Mouse (Mus musculus) heart, embryonic 12.5 days (tissue): ENCODE measurements at regions not wholly inside any gene's neighbourhood (a gene's known extent, or its start where the extent isn't known, plus 50 kb on each side); places are given as distances from the start of the nearest gene placed in this dataset.

Experiments
- ATAC-seq: fragments of 200-750 bp; cut with Nextera tagmentation; 2 replicates; pipeline ENCODE4 v1.8.0; 2017; ENCODE audit warnings: moderate TSS enrichment, moderate library complexity; ENCODE audit not compliant: insufficient number of reproducible peaks, low FRiP score
- H3K27ac ChIP-seq: fragments of 300-500 bp; sonication (generic); 2 replicates; pipeline ENCODE4 v1.5.1; 2016; ENCODE audit warnings: mild to moderate bottlenecking, moderate library complexity; ENCODE audit not compliant: poor library complexity, severe bottlenecking
- H3K27me3 ChIP-seq: fragments of 300-500 bp; sonication (generic); replicated peaks from 2 replicates; pipeline ENCODE4 v1.6.1; 2016; ENCODE audit warnings: mild to moderate bottlenecking, moderate library complexity
- H3K36me3 ChIP-seq: fragments of 300-500 bp; sonication (generic); 2 replicates; pipeline ENCODE4 v1.6.1; 2016; ENCODE audit warnings: mild to moderate bottlenecking, moderate library complexity
- H3K4me1 ChIP-seq: fragments of 300-500 bp; sonication (generic); replicated peaks from 2 replicates; pipeline ENCODE4 v1.6.1; 2016; ENCODE audit warnings: mild to moderate bottlenecking
- H3K4me2 ChIP-seq: fragments of 300-500 bp; sonication (generic); 2 replicates; pipeline ENCODE4 v1.6.1; 2016; ENCODE audit warnings: mild to moderate bottlenecking, moderate library complexity
- H3K4me3 ChIP-seq: fragments of 300-500 bp; sonication (generic); 2 replicates; pipeline ENCODE4 v1.5.1; 2016; ENCODE audit warnings: mild to moderate bottlenecking
- H3K9ac ChIP-seq: fragments of 300-500 bp; sonication (generic); 2 replicates; pipeline ENCODE4 v1.6.1; 2016; ENCODE audit warnings: mild to moderate bottlenecking, moderate library complexity
- H3K9me3 ChIP-seq: fragments of 300-500 bp; sonication (generic); replicated peaks from 2 replicates; pipeline ENCODE4 v1.6.1; 2016; ENCODE audit warnings: mild to moderate bottlenecking, moderate library complexity
- WGBS: fragments of 180-500 bp; shearing (Covaris S2); methylation state at CpG from one replicate; pipeline ENCODE4 v1.1.7; 2016; 5-methylcytosine and 5-hydroxymethylcytosine counted together

DNA sequence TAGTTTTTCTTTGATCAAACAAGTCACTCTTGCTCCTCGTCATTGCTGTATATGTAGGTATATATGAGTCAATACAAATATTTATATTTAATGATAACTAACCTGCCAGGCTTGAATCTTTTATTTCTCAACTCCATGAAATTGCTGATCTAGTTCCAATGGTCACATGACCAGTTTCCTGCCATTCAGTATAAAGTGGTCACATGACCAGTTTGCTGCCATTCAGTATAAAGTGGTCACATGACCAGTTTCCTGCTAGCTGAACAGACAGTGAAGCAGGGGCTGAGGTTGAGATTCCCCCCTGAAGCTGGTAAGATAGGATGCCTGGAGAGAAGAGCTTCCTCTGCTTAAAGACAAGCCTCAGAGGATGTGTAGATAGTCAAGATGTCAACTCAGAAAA lies 117.9 kb downstream of the Zfp326 start:
- Histone ChIP-seq H3K9ac (no peak overlapping the region), H3K27me3 (no peaks in the 10 kb centered on the region), H3K27ac (no peak overlapping the region), H3K4me2 (no peak overlapping the region), H3K4me1 (no peaks in the 10 kb centered on the region), H3K9me3 (no peaks in the 10 kb centered on the region), H3K36me3 (no peaks in the 10 kb centered on the region), H3K4me3 (no peak overlapping the region)
- no peak for ATAC-seq
- WGBS: 91% methylated on average over 1 of the region's 1 CpGs

DNA sequence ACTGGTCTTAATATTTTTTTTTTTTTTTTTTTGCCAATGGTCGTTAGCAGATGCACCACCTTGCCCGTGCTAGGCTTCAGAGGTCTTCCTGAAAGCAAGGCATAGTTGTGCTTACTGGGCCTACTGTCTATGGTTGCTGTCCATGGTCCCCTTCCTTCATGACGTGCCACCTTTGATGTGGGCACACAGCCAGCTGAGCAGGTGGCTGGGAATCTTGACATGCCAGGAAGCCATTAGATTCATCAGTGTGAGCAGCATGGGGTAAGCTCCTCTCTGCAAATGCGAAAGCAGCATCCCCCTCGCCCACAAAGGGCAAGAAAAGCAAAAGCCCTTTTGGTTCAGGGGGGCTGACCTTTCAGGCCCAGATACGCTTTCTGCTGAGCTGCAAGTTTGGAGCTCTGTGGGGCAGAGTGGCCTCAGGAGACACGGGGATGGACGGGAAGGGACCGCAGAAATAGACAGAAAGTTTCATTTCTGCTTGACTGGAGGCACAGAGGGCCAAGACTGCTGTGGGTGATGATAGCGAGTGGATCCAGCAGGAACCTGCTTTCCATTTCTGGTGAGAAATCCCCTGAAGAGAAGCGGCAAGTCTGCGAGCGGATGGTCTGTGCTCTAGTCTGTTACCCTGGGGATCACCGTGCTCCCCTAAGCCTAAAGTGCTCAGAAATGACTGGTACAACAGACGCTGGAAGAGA lies 116.8 kb downstream of the Zfp326 start:
- Histone ChIP-seq H3K4me2 (no peak overlapping the region), H3K27ac (no peak overlapping the region), H3K36me3 (no peaks in the 10 kb centered on the region), H3K9me3 (no peaks in the 10 kb centered on the region), H3K4me3 (no peak overlapping the region), H3K4me1 (no peaks in the 10 kb centered on the region), H3K27me3 (no peaks in the 10 kb centered on the region), H3K9ac (no peak overlapping the region)
- ATAC-seq: no peak
- 69% methylated on average over 15 of the region's 15 CpGs for WGBS

- Histone ChIP-seq H3K36me3 (no peaks in the 10 kb centered on the region), H3K4me3 (no peak overlapping the region), H3K4me2 (no peak overlapping the region), H3K27ac (no peak overlapping the region), H3K9me3 (no peaks in the 10 kb centered on the region), H3K27me3 (no peaks in the 10 kb centered on the region), H3K9ac (no peak overlapping the region), H3K4me1 (no peaks in the 10 kb centered on the region)
- WGBS: 80% methylated on average over 12 of the region's 12 CpGs
- ATAC-seq: no peak
Measured at GRCm38 (mm10) chr5:105990777-105991176, 114.4 kb downstream of the Zfp326 start.

GRCm38 (mm10) chr5:105986401-105986800 lies 110.0 kb downstream of the Zfp326 start:
- Histone ChIP-seq H3K27me3 (no peaks in the 10 kb centered on the region), H3K27ac (no peak overlapping the region), H3K9me3 (no peaks in the 10 kb centered on the region), H3K36me3 (no peaks in the 10 kb centered on the region), H3K9ac (no peak overlapping the region), H3K4me3 (no peak overlapping the region), H3K4me2 (no peak overlapping the region), H3K4me1 (no peaks in the 10 kb centered on the region)
- WGBS: 32% methylated on average over 7 of the region's 7 CpGs
- no peak for ATAC-seq

DNA sequence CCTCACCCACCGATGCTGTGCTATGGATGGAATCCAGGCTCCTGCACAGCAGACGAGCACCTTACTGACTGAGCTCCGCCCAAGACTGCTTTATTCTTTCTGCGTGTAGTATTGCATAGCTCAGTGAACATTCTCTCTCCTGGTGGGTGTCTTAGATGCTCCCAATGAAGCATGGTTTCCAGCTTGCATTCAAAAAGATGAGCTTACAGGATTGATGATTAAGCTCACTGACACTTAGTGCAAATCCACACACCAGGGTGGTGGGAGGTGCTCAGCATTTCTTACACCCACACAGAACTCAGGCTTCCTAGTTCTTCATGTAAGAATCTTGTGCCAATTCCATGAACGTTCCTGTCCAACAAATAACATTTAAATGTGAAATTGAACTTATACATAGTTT lies 106.8 kb downstream of the Zfp326 start:
- 67% methylated on average over 5 of the region's 5 CpGs for WGBS

GRCm38 (mm10) chr5:105976746-105977145 lies 100.4 kb downstream of the Zfp326 start:
- H3K4me2 ChIP-seq: 0 out of 2 replicates have a peak overlapping the region, but pooled peaks have one; percentile 13
- H3K27me3 ChIP-seq: no peaks in the 10 kb centered on the region
- ATAC-seq: no peak
- H3K9ac ChIP-seq: no peak overlapping the region
- WGBS: 47% methylated on average over 5 of the region's 5 CpGs
- H3K4me1 ChIP-seq: peaks cover 14% of the 10 kb centered on the region
- H3K9me3 ChIP-seq: no peaks in the 10 kb centered on the region
- H3K36me3 ChIP-seq: no peaks in the 10 kb centered on the region
- no peak overlapping the region for H3K4me3 ChIP-seq
- H3K27ac ChIP-seq: peak overlapping the region; percentile 54; the same call in 1 of the 2 replicates

More for the DNA sequence above, 106.8 kb downstream of the Zfp326 start:
- H3K4me2 ChIP-seq: no peak overlapping the region
- H3K27me3 ChIP-seq: no peaks in the 10 kb centered on the region
- no peak overlapping the region for H3K27ac ChIP-seq
- ATAC-seq: no peak
- H3K4me3 ChIP-seq: no peak overlapping the region
- no peak overlapping the region for H3K9ac ChIP-seq
- H3K4me1 ChIP-seq: no peaks in the 10 kb centered on the region
- no peaks in the 10 kb centered on the region for H3K9me3 ChIP-seq
- no peaks in the 10 kb centered on the region for H3K36me3 ChIP-seq

DNA sequence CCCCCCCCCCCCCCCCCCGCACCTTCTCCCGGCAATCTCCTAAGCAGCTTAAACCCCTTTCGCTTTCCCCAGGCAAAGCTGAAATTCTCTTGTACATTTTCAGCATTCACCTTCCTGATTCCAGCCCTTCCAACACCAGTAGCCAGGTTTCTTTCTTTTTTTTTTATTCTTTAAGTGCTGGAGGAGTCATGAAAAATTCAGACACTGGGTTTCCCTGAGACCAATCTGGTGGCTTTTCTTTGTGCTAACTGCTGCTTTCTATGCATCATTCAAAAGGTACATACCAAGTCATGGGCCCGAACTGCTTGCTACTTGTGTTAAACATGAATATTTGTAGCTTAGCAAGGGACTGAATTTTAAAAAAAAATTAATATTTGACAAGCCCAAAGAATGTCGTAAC lies 99.7 kb downstream of the Zfp326 start:
- peak overlapping the region; percentile 56 for H3K4me2 ChIP-seq
- no peaks in the 10 kb centered on the region for H3K27me3 ChIP-seq
- H3K4me1 ChIP-seq: peaks cover 14% of the 10 kb centered on the region
- WGBS: 56% methylated on average over 5 of the region's 5 CpGs
- H3K9ac ChIP-seq: no peak overlapping the region
- H3K27ac ChIP-seq: no peak overlapping the region
- H3K9me3 ChIP-seq: no peaks in the 10 kb centered on the region
- no peak for ATAC-seq
- peak overlapping the region; percentile 22; the same call in 1 of the 2 replicates for H3K4me3 ChIP-seq
- H3K36me3 ChIP-seq: no peaks in the 10 kb centered on the region

DNA sequence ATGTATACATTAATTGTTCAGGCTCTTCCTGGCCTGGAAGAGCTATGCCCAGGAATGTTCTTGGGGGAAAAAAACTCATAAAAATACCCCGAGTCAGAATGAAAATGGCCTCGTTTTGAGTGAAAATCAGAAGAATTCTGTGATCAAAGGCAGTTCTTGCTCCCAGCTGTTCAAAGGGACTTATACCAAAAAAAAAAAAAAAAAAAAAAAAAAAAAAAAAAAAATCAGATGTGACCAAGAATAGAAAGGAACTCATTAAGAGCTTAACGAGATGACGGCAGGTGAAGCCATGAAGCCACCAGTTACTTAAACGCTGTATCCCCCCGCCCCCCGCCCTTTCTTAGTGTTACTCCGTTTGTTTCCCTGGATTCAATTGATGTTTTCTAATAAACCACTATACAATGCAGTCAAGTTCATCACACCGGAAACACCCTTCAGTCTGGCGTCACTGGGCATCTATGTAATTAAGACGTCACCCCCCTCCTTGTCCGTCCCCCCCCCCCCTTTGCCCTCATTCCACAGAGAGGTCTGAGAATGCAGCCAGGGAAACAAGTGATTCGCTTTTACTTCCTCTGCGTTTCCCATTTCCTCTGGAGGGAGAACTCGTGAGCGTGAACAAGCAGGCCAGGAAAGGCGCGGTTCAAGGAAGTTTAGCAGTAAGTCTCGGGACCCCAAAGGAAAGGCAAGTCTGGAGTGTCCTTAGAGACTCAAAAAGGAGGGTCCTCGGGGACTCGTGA lies 99.1 kb downstream of the Zfp326 start:
- WGBS: 52% methylated on average over 21 of the region's 21 CpGs
- ATAC-seq: no peak; the same call in 1 of the 2 replicates
- no peak overlapping the region for H3K9ac ChIP-seq

GRCm38 (mm10) chr5:105974576-105975177 lies 98.3 kb downstream of the Zfp326 start:
- no peak overlapping the region for H3K27ac ChIP-seq
- no peaks in the 10 kb centered on the region for H3K36me3 ChIP-seq
- H3K9me3 ChIP-seq: no peaks in the 10 kb centered on the region
- H3K4me1 ChIP-seq: peaks cover 14% of the 10 kb centered on the region
- no peak for ATAC-seq
- H3K9ac ChIP-seq: no peak overlapping the region
- H3K27me3 ChIP-seq: no peaks in the 10 kb centered on the region
- 83% methylated on average over 18 of the region's 18 CpGs for WGBS
- no peak overlapping the region for H3K4me3 ChIP-seq
- no peak overlapping the region for H3K4me2 ChIP-seq

More for the DNA sequence above, 99.1 kb downstream of the Zfp326 start:
- H3K4me1 ChIP-seq: peaks cover 14% of the 10 kb centered on the region
- no peaks in the 10 kb centered on the region for H3K27me3 ChIP-seq
- no peak overlapping the region for H3K27ac ChIP-seq
- peak overlapping the region; percentile 22; the same call in 1 of the 2 replicates for H3K4me3 ChIP-seq
- H3K36me3 ChIP-seq: no peaks in the 10 kb centered on the region
- H3K9me3 ChIP-seq: no peaks in the 10 kb centered on the region
- peak overlapping the region; percentile 56 for H3K4me2 ChIP-seq
